Mouse (Mus musculus) fibroblast of lung, adult 2 months (primary cell): Measurements from ENCODE around the gene P4ha1.

ENCODE experiments used
- DNase-seq: peaks from one replicate; pipeline ENCODE4 v3.0.0-alpha.2; 2011; ENCODE audit warnings: low read depth

The P4ha1 gene

DNA sequence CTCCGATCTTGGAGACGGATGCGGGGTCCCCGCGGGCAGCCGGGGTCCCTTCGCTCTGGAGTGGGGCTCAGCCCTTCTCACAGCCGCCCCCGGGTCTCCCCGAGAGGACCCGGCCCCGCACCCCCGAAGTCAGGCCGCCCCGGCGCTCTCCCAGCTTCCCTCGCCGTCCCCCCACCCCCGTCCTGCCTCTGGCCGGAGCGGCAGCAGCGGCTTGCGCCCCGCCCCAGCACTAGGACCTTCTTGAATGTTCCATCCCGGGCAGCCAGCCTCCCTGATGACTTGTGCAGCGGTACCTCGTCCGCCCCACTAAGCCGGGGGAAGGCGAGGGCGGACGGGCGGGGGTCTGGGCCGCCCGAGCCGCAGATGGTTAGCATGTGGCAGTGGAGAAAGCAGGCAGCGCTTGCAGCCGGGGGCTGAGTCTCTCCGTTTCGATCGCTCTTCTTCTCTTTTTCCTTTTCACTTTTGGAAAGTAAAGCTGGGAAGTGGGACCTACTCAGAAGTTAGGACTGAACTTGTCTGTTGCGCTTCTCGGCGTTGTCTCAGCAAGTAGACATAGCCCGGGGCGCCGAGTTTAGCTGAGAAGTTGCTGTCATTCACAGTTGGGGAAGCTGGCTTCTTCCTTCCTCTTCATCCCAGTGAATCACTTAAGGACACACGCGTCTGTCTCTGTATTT lies 529 bp downstream of the P4ha1 start:
- no peak for DNase-seq

GRCm38 (mm10) chr10:59324311-59325165 lies 1.4 kb downstream of the P4ha1 start:
- no peak for DNase-seq

- DNase-seq, result no peak
These were observed 3.7 kb downstream of the P4ha1 start for GRCm38 (mm10) chr10:59326612-59327315.

DNA sequence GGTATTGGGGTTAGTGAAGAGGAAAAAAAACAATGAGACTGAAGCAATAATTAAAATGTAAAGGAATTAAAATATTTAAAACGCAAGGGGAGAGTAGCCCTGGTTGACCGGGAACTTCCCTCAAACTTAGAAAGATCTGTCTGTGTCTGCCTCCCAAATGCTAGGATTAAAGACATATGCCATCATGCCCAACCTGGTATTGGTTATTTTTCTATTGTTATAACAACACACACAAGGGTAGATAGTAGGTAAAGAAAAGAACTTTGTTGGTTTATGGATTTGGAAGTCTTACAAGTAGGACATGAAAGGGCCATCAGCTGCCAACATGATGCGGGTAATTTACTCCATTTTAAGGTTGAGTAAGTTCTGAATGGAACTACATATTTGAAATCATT lies 4.2 kb downstream of the P4ha1 start:
- DNase-seq, result no peak

DNA sequence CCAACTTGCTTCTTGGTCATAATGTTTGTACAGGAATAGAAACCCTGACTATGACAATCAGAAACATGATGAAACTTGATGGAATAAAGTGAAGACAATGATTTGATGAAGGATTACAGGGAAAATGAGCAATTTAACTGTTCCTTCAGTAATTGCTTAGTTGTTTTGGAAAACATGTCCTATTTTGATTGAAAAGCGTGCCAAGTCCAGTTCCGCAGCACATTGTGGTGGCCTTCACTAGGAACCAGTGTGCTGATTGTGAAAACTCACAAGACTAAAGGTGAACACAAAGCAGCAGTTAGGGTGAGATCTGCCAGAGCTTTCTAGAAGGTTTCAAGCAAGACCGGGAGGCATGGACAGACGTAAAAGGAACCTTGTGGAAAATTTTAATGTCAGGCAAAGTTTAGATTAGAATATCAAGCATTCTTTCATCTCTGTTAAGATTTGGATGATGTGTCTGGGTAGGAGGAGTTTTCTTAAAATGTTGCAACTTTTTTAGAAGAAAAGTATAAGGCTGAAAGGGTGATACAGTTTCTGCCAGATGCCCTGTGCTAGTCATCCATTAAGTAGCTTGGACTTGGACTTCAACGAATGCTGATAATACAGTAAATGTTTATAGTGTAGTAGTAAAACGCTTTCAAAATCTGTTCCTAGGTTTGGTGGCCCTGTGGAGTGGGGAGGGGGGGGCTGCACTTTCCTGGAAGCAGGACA lies 8.6 kb downstream of the P4ha1 start:
- no peak for DNase-seq

DNA sequence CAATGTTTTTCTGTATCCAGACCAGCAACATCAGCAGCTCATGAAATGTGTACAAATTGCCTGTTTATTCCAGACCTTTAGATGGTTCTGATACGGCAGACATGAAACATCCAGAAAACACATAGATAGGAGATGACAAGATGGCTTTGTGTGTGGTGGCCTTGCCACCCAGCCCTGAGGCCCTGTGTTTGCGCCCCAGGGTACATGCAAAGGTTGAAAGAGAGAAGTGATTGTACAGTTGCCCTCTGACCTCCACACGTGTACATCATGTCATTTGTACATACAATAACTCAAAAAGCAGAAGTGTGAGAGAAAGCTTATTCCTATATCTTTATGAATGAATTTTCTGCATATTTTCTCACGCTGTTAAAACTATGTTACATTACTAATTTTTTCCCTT lies 10.3 kb downstream of the P4ha1 start:
- no peak for DNase-seq

- DNase-seq, result no peak
These were observed 12.1 kb downstream of the P4ha1 start for GRCm38 (mm10) chr10:59334899-59335798.

DNA sequence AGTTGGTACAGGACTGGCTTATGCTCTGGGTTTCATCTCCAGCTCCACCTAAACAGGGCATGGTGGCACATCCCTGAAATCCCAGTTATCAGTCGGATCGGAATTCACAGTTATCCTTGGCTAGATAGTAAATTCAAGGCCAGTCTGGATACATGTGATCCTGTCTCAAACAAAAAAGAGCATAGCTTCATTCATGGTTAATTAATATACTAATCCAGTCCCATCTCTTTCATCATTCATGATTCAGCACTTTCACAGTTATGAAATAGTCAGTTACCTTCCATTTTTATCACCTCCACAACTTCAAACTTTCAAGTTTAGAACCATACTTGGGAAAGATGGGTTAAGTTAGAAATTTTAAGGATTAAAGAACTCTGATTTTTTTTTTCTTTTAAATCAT lies 13.0 kb downstream of the P4ha1 start:
- DNase-seq, result no peak

GRCm38 (mm10) chr10:59346560-59346959 lies 23.5 kb downstream of the P4ha1 start:
- no peak for DNase-seq

DNA sequence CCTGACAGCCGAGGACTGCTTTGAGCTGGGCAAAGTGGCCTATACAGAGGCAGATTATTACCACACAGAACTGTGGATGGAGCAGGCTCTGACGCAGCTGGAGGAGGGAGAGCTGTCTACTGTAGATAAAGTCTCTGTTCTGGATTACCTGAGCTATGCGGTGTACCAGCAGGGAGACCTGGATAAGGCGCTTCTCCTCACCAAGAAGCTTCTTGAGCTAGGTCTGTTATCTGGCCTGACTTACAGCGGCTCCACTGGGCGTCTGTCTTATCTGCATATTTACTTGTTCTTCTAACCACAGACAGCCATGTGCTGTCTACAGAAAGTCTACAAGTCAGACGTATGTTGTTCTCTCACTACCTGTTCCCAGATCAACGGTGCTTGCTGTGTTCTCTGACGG lies 25.1 kb downstream of the P4ha1 start:
- DNase-seq, result no peak

DNA sequence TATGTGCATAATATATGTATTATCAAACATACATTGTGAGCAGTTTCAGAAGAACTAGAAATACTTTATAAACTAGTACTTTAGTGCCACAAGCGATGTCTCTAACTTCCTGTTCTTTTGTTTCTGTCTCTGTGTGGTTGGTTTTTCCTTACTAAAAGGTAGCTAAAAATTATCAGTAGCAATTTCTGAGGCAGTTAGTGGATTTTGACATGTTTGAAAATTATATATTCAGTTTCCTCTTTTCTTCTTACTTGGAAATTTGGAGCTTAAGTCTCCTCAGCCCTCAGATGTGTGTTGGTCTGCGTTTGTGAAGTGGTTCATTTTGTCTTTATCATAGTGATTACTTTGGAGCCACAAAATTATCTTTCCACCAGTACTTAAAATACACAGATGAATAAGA lies 26.4 kb downstream of the P4ha1 start:
- no peak for DNase-seq

GRCm38 (mm10) chr10:59353065-59353464 lies 30.0 kb downstream of the P4ha1 start:
- DNase-seq, result no peak

- no peak for DNase-seq
These were observed 31.0 kb downstream of the P4ha1 start for GRCm38 (mm10) chr10:59354120-59354519.

GRCm38 (mm10) chr10:59355020-59355419 lies 31.9 kb downstream of the P4ha1 start:
- DNase-seq, result no peak

DNA sequence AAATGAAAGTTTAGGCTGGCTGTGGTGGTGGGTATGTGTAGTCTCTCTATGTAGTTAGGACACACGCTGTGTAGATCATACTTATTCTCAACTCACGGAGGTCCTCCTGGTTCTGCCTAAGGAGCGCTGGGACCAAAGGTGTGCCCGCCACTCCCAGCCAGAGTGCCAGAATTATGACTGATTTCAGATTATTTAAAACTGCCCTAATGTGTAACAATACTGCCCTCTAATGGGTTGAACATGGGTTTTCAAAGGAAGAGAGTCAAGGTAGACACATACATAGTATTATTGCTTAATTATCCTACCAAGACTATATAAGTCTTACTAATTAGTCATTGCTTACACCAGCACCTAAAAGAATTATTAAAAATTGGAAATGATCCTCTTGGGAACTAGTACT lies 35.6 kb downstream of the P4ha1 start:
- no peak for DNase-seq

DNA sequence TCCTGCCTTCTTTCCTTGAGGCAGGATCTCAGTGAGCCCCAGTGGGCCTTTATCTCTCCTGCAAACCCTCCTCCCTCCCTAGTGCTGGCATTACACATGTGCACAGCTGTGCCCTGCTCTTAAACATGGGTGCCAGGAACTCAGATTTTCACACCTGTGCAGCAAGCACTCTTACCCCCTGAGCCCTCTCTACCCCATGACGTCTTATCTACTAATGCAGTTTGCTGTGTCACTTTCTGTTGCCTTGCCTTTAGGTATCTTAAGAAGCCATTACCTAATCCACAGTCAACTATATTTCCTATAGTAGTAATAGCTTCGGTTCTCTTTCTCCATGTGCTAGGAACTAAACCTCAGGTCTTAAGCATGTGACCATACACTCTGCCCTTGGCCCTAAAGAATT lies 40.1 kb downstream of the P4ha1 start:
- no peak for DNase-seq

GRCm38 (mm10) chr10:59364551-59364950 lies 41.5 kb downstream of the P4ha1 start:
- DNase-seq, result no peak

DNA sequence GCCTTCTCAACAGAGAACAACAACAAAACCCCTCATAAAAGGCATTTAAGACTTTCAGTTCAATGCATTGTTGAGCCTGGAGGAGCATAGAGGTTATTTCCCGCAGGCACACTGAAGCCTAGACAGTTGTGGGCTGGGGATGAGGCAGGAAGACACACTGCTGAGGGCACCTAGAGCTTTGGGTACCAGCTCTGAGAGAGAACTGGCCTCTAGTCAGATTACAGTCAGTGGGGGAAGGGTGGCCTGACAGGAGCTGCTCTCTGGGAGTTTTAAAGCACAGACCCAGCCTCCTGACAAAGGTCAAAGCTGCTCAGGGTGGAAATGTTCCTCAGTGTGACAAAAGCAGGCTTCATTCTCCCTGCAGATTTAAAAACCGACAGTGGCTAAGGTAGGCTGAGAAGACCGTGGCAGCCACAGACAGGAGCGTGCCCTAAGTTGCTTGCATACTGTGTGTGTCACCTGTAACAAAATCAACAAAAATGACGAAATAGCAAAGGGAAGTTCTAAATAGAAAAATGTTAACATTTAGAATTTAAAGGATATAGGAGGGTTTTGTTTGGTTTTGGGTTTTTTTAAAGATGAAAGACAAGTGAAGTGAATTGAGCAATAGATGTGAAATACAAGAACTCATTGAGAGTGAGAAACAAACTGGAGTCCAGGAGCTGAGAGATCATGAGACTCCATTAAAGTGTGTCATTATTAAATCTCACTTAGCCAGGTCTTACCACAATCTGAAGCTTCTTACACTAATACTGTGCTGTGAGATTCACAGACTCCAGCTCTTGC lies 42.9 kb downstream of the P4ha1 start:
- DNase-seq, result no peak

DNA sequence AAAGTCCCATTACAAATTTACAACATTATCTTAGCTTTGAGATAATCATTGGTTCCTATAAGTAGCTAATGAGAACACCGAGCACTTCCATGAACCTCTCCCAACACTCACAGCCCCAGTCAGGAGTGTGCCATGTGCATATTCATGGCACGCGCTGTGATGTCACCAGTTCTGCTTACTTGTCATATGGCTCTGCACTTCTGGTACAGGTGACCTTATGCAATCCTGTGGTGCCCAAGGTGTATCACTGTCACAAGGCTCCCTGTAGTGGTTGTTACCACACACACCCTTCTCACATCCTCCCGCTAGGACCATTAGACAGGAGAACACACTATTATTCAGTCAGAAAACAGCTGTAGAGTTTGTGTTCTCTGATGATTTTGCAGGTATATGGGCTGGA lies 43.6 kb downstream of the P4ha1 start:
- DNase-seq, result no peak

GRCm38 (mm10) chr10:59367206-59367605 lies 44.1 kb downstream of the P4ha1 start:
- DNase-seq, result no peak
